Mouse (Mus musculus) MEL (cell line): ENCODE measurements at regions not wholly inside any gene's neighbourhood (a gene's known extent, or its start where the extent isn't known, plus 50 kb on each side); places are given as distances from the start of the nearest gene placed in this dataset.

Source experiments
- DNase-seq: peaks from one replicate; pipeline ENCODE4 v3.0.0; 2011; ENCODE audit warnings: low read depth, low spot score
- H3K27ac ChIP-seq: 2 replicates; pipeline ENCODE4 v1.5.1; 2012; ENCODE audit warnings: low read depth, mild to moderate bottlenecking, control low read depth, low read length, moderate library complexity; ENCODE audit not compliant: control insufficient read depth
- H3K27me3 ChIP-seq, 2 experiments: fragments of 150-350 bp in 1 of 2; sonication (generic) in 1 of 2; 2 replicates each; pipeline ENCODE4 v1.6.1; 2012; ENCODE audit warnings: low read length in 2 of 2, mild to moderate bottlenecking in 2 of 2, improper control_type of control experiment in 1 of 2, moderate library complexity in 1 of 2; ENCODE audit not compliant: insufficient read depth in 2 of 2, control insufficient read depth in 1 of 2
- H3K36me3 ChIP-seq, 2 experiments: 2 replicates each; pipeline ENCODE4 v1.6.1; 2012 to 2014; ENCODE audit warnings: low read length in 2 of 2, improper control_type of control experiment in 1 of 2, inconsistent platforms in 1 of 2, mild to moderate bottlenecking in 1 of 2; ENCODE audit not compliant: insufficient read depth in 2 of 2, control insufficient read depth in 1 of 2
- H3K4me1 ChIP-seq, 2 experiments: fragments of 150-350 bp in 1 of 2; sonication (generic) in 1 of 2; 2 replicates each; pipeline ENCODE4 v1.6.1; 2012; ENCODE audit warnings: low read length in 2 of 2, improper control_type of control experiment in 1 of 2, mild to moderate bottlenecking in 1 of 2; ENCODE audit not compliant: insufficient read depth in 2 of 2, control insufficient read depth in 1 of 2
- H3K4me3 ChIP-seq, 2 experiments: fragments of 150-350 bp in 1 of 2; sonication (generic) in 1 of 2; 2 replicates each; pipeline ENCODE4 v1.5.1; 2012; ENCODE audit warnings: low read depth in 2 of 2, low read length in 2 of 2, mild to moderate bottlenecking in 2 of 2, moderate library complexity in 2 of 2, control low read depth in 1 of 2, improper control_type of control experiment in 1 of 2; ENCODE audit not compliant: control insufficient read depth in 1 of 2, insufficient read depth in 1 of 2
- H3K79me2 ChIP-seq: 2 replicates; pipeline ENCODE4 v1.6.1; 2012; ENCODE audit warnings: mild to moderate bottlenecking, low read length, moderate library complexity; ENCODE audit not compliant: control insufficient read depth, poor library complexity, insufficient read depth
- H3K9ac ChIP-seq: 2 replicates; pipeline ENCODE4 v1.6.1; 2012; ENCODE audit warnings: low read depth, mild to moderate bottlenecking, control low read depth, low read length, moderate library complexity; ENCODE audit not compliant: control insufficient read depth, poor library complexity, severe bottlenecking
- H3K9me3 ChIP-seq: fragments of 150-350 bp; sonication (generic); replicated peaks from 2 replicates; pipeline ENCODE4 v1.6.1; 2012; ENCODE audit warnings: mild to moderate bottlenecking, low read length, improper control_type of control experiment, moderate library complexity; ENCODE audit not compliant: insufficient read depth
- CHD1 ChIP-seq: IDR thresholded peaks from 2 replicates; pipeline ENCODE4 v1.6.1; 2012; ENCODE audit warnings: low read depth, mild to moderate bottlenecking, inconsistent platforms, low read length, improper control_type of control experiment
- CHD2 ChIP-seq: IDR thresholded peaks from 2 replicates; pipeline ENCODE4 v1.6.1; 2011; ENCODE audit warnings: low read length, improper control_type of control experiment
- CTCF ChIP-seq, 3 experiments: IDR thresholded peaks in 2 of 3; conservative IDR thresholded peaks in 1 of 3; 2 replicates each; pipeline ENCODE4 v1.5.1; 2011 to 2012; ENCODE audit warnings: low read length in 3 of 3, low read depth in 2 of 3, mild to moderate bottlenecking in 2 of 3, improper control_type of control experiment in 1 of 3, inconsistent platforms in 1 of 3, mixed read lengths in 1 of 3, moderate library complexity in 1 of 3; ENCODE audit not compliant: control insufficient read depth in 1 of 3, insufficient read depth in 1 of 3, poor library complexity in 1 of 3, severe bottlenecking in 1 of 3
- ELF1 ChIP-seq: IDR thresholded peaks from 2 replicates; pipeline ENCODE4 v1.6.1; 2014; ENCODE audit warnings: low read depth, mild to moderate bottlenecking, inconsistent platforms, low read length, improper control_type of control experiment, moderate library complexity
- EP300 ChIP-seq, 2 experiments: IDR thresholded peaks; 2 replicates each; pipeline ENCODE4 v1.6.1; 2011; ENCODE audit warnings: improper control_type of control experiment in 2 of 2, low read length in 2 of 2, low read depth in 1 of 2, mild to moderate bottlenecking in 1 of 2
- ETS1 ChIP-seq: IDR thresholded peaks from 2 replicates; pipeline ENCODE4 v1.6.1; 2012; ENCODE audit warnings: low read depth, mild to moderate bottlenecking, inconsistent platforms, low read length, improper control_type of control experiment, moderate library complexity
- GATA1 ChIP-seq: IDR thresholded peaks from 2 replicates; pipeline ENCODE4 v1.6.1; 2011; ENCODE audit warnings: low read depth, low read length, improper control_type of control experiment
- HCFC1 ChIP-seq: IDR thresholded peaks from 2 replicates; pipeline ENCODE4 v1.6.1; 2012; ENCODE audit warnings: low read depth, mild to moderate bottlenecking, inconsistent platforms, low read length, improper control_type of control experiment, moderate library complexity
- KAT2A ChIP-seq: conservative IDR thresholded peaks from 2 replicates; pipeline ENCODE4 v1.6.1; 2012; ENCODE audit warnings: low read depth, low read length, improper control_type of control experiment, inconsistent platforms
- MAX ChIP-seq: IDR thresholded peaks from 2 replicates; pipeline ENCODE4 v1.6.1; 2011; ENCODE audit warnings: low read length, improper control_type of control experiment
- MAZ ChIP-seq: IDR thresholded peaks from 2 replicates; pipeline ENCODE4 v1.6.1; 2012; ENCODE audit warnings: low read depth, mild to moderate bottlenecking, inconsistent platforms, low read length, improper control_type of control experiment
- MEF2A ChIP-seq: IDR thresholded peaks from 2 replicates; pipeline ENCODE4 v1.6.1; 2014; ENCODE audit warnings: low read depth, mild to moderate bottlenecking, inconsistent platforms, low read length, improper control_type of control experiment; ENCODE audit not compliant: poor library complexity, insufficient replicate concordance, severe bottlenecking; ENCODE audit errors: extremely low read depth
- MYB ChIP-seq: IDR thresholded peaks from 2 replicates; pipeline ENCODE4 v1.6.1; 2011; ENCODE audit warnings: mild to moderate bottlenecking, low read depth, low read length, improper control_type of control experiment
- NRF1 ChIP-seq: IDR thresholded peaks from 2 replicates; pipeline ENCODE4 v1.6.1; 2014; ENCODE audit warnings: low read depth, mild to moderate bottlenecking, inconsistent platforms, low read length, improper control_type of control experiment, moderate library complexity; ENCODE audit not compliant: poor library complexity, insufficient read depth, severe bottlenecking
- POLR2AphosphoS2 ChIP-seq: IDR thresholded peaks from 2 replicates; pipeline ENCODE4 v1.6.1; 2011; ENCODE audit warnings: low read length, improper control_type of control experiment
- POLR2AphosphoS5 ChIP-seq: IDR thresholded peaks from 2 replicates; pipeline ENCODE4 v1.6.1; 2012; ENCODE audit warnings: low read depth, borderline replicate concordance, mild to moderate bottlenecking, inconsistent platforms, low read length, moderate library complexity, mixed read lengths
- RAD21 ChIP-seq: IDR thresholded peaks from 2 replicates; pipeline ENCODE4 v1.6.1; 2011; ENCODE audit warnings: mild to moderate bottlenecking, low read depth, low read length, improper control_type of control experiment
- SMC3 ChIP-seq: IDR thresholded peaks from 2 replicates; pipeline ENCODE4 v1.6.1; 2011; ENCODE audit warnings: low read depth, low read length, improper control_type of control experiment
- TBP ChIP-seq: IDR thresholded peaks from 2 replicates; pipeline ENCODE4 v1.8.0; 2011; ENCODE audit warnings: low read depth, low read length, improper control_type of control experiment
- TCF12 ChIP-seq: IDR thresholded peaks from 2 replicates; pipeline ENCODE4 v1.6.1; 2014; ENCODE audit warnings: low read depth, mild to moderate bottlenecking, inconsistent platforms, low read length, improper control_type of control experiment, moderate library complexity
- UBTF ChIP-seq: IDR thresholded peaks from 2 replicates; pipeline ENCODE4 v1.6.1; 2012; ENCODE audit warnings: low read depth, mild to moderate bottlenecking, inconsistent platforms, low read length, improper control_type of control experiment, moderate library complexity, borderline replicate concordance; ENCODE audit not compliant: insufficient read depth
- USF1 ChIP-seq: IDR thresholded peaks from 2 replicates; pipeline ENCODE4 v1.6.1; 2014; ENCODE audit warnings: low read depth, mild to moderate bottlenecking, inconsistent platforms, low read length, improper control_type of control experiment, moderate library complexity
- ZC3H11A ChIP-seq: IDR thresholded peaks from 2 replicates; pipeline ENCODE4 v1.6.1; 2012; ENCODE audit warnings: low read depth, mild to moderate bottlenecking, inconsistent platforms, low read length, improper control_type of control experiment

- no peak for DNase-seq
- TF ChIP-seq EP300 (IDR thresholded peaks at IDR 0.05; ENCODE audit: low read depth in 1 of 2, low read length in 2 of 2) (no peak), ELF1 (no peak), ZC3H11A (no peak)
- H3K9me3 ChIP-seq, result no peaks in the 10 kb centered on the region
Observed at GRCm38 (mm10) chr15:24040847-24041246, 1372.7 kb downstream of the Basp1 start.

GRCm38 (mm10) chr15:24039174-24039573, 1374.4 kb downstream of the Basp1 start:
- no peaks in the 10 kb centered on the region for H3K4me1 ChIP-seq
- no peaks in the 10 kb centered on the region for H3K9me3 ChIP-seq
- H3K79me2 ChIP-seq, result no peaks in the 10 kb centered on the region
- no peaks in the 10 kb centered on the region for H3K36me3 ChIP-seq
- no peak overlapping the region for H3K4me3 ChIP-seq
- H3K27me3 ChIP-seq, result no peaks in the 10 kb centered on the region
- H3K27ac ChIP-seq, result no peak overlapping the region
- no peak for TF ChIP-seq GATA1
- TF ChIP-seq ZC3H11A, result no peak
- no peak for TF ChIP-seq POLR2AphosphoS2
- TF ChIP-seq CTCF (IDR thresholded peaks at IDR 0.05 in 2 of 3, conservative IDR thresholded peaks at IDR 0.05 in 1 of 3; ENCODE audit: control insufficient read depth in 1 of 3, insufficient read depth in 1 of 3, low read depth in 2 of 3, low read length in 3 of 3, poor library complexity in 1 of 3, severe bottlenecking in 1 of 3), result no peak
- TF ChIP-seq MEF2A, result no peak
- TF ChIP-seq UBTF, result no peak
- TF ChIP-seq SMC3, result no peak
- TF ChIP-seq, all 39 proteins: peak for 0
- H3K9ac ChIP-seq, result no peak overlapping the region
- DNase-seq, result no peak

More at GRCm38 (mm10) chr15:24040847-24041246, 1372.7 kb downstream of the Basp1 start:
- Histone ChIP-seq H3K4me1 (no peaks in the 10 kb centered on the region), H3K4me3 (no peak overlapping the region), H3K79me2 (no peaks in the 10 kb centered on the region), H3K27ac (no peak overlapping the region), H3K36me3 (no peaks in the 10 kb centered on the region), H3K9ac (no peak overlapping the region), H3K27me3 (no peaks in the 10 kb centered on the region)

DNA sequence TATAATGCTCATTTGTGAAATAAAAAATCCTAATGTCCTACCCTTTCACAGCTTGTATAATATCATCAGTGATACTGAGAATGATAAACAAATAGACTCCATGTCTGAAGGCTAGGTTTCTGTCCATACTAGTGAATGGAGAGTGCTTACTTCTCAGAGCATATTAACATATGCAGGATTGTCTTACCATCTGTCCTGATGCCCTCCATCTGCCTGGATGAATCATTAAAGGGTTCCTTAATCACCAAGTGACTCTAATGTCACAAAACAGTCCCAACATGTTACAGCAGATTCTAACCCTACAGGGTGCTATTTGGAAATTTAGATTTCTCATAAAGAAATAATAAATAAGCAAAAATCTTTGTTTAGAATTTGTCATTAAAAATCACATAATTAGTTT, 1391.4 kb downstream of the Basp1 start:
- Histone ChIP-seq H3K27me3 (no peaks in the 10 kb centered on the region), H3K4me1 (no peaks in the 10 kb centered on the region), H3K27ac (no peak overlapping the region), H3K79me2 (no peaks in the 10 kb centered on the region), H3K9ac (no peak overlapping the region), H3K36me3 (no peaks in the 10 kb centered on the region), H3K4me3 (no peak overlapping the region), H3K9me3 (no peaks in the 10 kb centered on the region)
- TF ChIP-seq MEF2A (no peak), MAZ (no peak), ETS1 (no peak), ZC3H11A (no peak), KAT2A (no peak), TCF12 (no peak), RAD21 (no peak), USF1 (no peak), CHD1 (no peak), POLR2AphosphoS5 (no peak), GATA1 (no peak), MYB (no peak), NRF1 (no peak), CHD2 (no peak), TBP (no peak), POLR2AphosphoS2 (no peak), HCFC1 (no peak), MAX (no peak)
- DNase-seq, result no peak
